Mouse (Mus musculus): ENCODE data around the gene Bsg.
A peak's percentile ranks its signal among the peaks of the same experiment; 100 is the strongest.
"Not testable (repeated sequence)": the region's sequence is repeated elsewhere in the genome, so short reads cannot be mapped to it uniquely, and the experiment has no call there.

Gene Bsg

GRCm38 (mm10) chr10:79682916-79683582 is 21.2 kb upstream of the Bsg start:
- DNase-seq = peak; percentile 69

DNA sequence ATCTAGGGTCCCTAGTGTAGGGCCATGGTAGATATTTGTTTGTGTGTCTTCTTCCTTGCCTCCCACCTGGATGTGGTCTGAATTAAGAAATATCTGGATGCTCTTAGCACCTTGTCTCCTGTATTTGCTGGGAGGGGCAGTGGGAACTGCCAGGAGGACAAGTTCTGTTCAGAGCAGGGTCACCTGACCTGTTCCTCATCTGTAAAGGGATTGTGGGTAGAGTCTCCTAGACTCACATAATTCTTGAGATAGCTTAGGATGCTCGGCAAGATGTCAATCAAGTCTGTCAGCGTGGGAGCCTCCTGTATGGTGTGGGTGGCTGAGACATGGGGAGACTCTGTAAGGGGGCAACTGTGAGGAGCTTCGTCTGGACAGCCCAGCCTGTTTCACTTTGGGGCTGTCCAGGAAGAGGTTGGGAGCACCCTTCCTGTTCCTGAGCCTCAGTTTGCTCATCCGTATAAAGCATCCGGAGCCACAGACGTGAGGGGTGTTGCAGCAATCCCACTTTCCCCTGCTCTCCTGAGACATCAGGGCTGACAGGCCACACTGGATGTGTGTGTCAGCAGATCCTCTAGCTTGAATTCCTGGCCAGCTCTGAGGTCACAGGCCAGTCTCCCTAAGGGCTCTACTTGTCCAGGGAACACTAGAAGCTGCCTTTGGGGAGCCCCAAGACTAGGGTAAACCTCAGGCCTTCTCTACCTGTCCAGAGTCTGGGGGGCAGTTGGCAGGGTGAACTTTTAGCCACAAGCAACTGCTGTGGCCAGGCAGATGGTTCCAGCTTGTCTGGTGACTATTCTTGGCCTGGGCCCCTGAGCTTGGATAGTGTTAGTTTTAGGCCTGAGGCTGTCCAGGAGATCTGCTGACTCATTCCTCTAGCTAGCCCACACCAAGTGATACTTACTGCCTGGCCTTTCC is 20.3 kb upstream of the Bsg start:
- no peak for DNase-seq

DNA sequence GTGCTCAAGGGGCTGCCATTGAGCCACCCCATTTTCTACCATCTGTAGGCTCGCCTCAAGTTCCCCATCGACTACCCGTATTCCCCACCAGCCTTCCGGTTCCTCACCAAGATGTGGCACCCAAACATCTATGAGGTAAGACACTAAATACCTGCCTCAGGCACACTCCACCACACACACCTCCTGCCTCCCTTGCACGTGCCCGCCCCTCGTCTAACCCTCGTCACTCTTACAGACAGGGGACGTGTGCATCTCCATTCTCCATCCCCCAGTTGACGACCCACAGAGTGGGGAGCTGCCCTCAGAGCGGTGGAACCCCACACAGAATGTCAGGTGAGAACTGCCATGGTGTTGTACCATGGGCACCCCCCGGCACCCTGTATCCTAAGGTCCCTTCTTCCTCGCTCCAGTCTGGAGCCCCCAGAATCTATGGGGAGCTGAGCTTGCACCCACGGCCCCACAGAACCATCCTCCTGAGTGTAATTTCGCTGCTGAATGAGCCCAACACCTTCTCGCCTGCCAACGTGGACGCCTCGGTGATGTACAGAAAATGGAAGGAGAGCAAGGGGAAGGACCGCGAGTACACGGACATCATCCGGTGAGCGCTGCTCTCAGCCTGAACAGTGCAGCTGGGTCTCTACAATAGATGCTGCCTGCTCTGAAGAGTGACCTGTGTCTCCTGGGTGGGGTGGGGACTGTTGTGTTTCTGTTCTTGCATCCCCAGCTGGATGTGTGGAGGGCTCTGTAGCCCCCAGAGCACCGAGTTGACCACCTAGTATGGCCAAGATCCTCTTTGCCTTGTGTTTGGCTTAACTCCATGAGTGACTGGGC is 19.3 kb upstream of the Bsg start:
- DNase-seq = no peak

DNA sequence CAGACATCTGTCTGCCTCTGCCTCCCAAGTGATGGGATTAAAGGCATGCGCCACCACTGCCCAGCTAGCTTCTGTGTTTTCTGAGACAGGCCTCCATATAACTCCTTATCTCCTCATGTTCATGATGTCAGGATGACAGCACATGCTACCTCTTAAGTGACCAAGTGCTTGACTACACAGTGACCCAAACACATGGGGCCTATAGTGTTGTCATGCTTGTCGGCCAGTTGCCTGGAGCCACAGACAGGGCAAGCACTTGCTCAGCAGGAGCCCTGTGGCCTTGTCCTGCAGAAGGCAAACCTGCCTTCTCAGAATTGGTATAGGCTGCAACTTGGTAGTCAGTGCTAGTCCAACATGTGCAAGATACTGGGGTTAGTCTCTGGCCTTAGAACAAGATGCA is 18.1 kb upstream of the Bsg start:
- DNase-seq = no peak

DNA sequence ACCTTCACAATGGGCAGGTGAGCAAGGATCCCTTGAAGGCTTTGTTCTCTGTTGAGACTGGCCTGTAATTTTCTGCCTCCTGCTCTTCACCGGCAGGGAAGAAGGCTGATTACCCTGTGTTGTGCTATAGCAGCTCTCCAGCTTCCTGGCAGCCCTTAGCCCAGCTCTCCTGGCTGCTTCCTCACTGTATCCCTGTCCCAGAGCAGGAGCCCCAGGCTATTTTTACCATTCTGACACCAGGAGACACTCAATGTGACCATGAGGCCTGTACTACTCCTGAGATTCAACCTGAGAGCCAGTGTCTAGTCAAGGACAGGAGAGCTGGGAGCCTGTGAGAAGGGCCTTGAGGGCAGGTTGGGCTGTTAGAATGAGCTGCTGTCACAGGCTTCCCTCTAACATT is 17.6 kb upstream of the Bsg start:
- DNase-seq = no peak

DNA sequence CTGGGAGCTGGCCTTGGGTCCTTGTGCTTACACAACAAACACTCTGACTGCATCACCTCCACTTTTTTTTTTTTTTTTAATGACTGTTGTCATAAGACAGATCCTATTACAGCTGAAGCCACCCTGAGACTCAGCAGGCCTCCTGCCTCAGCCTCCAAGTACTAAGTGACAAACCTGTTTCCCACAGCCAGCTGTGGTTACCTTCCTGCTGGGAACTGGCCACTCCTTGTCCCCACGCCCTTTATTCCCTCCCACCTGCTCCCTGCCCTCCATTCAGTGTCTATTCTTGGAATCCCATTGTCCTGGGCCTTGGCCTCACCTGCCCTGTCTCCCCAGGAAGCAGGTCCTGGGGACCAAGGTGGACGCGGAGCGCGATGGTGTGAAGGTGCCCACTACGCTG is 16.8 kb upstream of the Bsg start:
- DNase-seq = no peak

GRCm38 (mm10) chr10:79688720-79689119 is 15.6 kb upstream of the Bsg start, which contains the start of gene Gzmm:
Gene Gzmm (plus strand): TSS chr10:79689020.
- no peak for DNase-seq

DNA sequence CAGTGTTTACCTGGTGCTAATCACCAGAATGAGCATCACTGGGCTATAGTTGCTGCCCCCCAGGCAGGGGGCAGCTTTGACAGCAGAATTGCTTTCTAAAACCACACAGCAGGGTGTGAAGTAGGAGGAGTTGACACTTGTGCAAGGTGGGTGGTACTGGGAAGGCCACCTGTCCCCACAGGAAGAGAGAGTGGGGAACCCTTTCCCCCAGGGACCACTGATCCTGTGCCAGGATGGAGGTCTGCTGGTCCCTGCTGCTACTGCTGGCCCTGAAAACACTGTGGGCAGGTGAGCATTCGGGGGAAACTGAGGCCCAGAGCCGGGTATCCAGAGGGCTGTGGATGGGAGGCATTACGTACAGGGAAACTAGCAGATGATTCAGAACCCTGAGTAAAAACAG is 15.1 kb upstream of the Bsg start:
- no peak for DNase-seq

- DNase-seq = no peak
Measured at GRCm38 (mm10) chr10:79691986-79692548, 12.2 kb upstream of the Bsg start.

- no peak for DNase-seq
Measured at GRCm38 (mm10) chr10:79693580-79694378, 10.5 kb upstream of the Bsg start.

DNA sequence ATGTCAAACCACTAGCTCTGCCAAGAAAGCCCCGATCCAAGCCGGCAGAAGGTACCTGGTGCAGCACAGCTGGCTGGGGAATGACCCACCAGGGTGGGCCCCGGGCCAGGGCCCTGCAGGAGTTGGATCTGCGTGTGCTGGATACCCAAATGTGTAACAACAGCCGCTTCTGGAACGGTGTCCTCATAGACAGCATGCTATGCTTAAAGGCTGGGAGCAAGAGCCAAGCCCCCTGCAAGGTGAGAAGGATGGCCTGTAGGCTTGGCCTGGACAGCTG is 10.0 kb upstream of the Bsg start:
- no peak for DNase-seq

GRCm38 (mm10) chr10:79695231-79696128 is 8.8 kb upstream of the Bsg start:
- peak; percentile 71 for DNase-seq

- no peak for DNase-seq
Measured at GRCm38 (mm10) chr10:79696129-79696651, 8.1 kb upstream of the Bsg start.

DNA sequence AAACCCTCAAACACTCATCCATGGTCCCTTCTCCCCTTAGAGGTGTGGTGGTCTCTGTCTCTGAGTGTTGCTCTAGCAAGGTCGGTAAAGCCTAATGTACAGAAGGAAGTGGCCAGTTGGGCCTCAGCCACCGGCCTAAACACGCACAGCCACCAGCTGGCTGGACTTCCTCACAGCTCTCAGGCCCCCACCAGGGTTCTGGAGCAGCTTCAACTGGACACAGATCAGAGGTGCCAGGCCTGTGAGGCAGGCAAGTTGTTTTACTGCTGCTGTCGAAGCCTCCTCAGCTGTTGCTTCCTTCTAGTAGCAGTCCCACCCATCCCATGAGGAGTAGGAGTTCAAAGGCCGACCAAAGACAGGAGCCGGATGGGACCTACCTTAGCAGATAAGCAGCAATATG is 6.4 kb upstream of the Bsg start:
- no peak for DNase-seq

GRCm38 (mm10) chr10:79698459-79698858 is 5.8 kb upstream of the Bsg start:
- no peak for DNase-seq

GRCm38 (mm10) chr10:79700676-79701075 is 3.6 kb upstream of the Bsg start:
- DNase-seq = no peak

DNA sequence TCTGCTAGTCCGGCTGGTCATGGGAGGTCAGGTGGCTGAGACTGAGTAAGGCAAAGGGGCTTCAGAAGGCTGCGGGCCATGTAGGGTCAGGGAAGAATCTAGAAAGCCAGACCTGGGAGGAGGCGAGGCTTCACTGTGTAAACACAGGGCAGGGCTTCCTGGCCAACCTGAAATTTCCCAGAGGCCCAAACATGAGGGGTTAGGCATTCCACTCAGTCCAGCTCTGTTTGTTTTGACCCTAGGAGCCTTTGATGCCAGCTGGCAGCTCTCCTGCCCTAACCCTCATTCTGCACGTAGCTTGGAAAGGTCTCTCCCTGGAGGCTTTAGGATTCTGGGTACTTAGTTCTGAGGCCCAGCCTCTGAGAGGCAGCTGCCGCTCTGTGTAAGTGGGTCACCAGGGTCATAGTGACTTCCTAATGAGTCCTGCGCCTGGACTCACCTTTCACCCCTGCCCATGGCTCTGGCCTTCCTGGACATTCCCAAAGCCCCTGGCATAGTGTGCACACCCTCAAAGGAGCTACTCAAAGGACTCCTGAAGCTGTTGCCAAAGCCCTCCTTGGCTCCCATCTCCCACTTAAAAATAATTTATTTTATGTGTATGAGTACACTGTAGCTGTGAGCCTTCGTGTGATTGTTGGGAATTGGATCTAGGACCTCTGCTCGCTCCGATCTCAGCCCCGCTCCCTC is 2.7 kb upstream of the Bsg start:
- DNase-seq = no peak

DNA sequence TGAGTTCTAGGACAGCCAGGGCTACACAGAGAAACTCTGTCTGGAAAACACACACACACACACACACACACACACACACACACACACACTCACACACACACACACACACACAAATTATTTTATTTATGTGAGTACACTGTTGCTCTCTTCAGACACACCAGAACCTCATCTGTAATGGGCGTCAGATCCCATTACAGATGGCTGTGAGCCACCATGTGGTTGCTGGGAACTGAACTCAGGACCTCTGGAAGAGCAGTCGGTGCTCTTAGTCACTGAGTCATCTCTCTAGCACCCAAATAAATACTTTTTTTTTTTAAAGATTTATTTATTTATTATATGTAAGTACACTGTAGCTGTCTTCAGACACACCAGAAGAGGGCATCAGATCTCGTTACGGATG is 1.3 kb upstream of the Bsg start:
- not testable (repeated sequence) for DNase-seq

GRCm38 (mm10) chr10:79703541-79703940 is 750 bp upstream of the Bsg start:
- DNase-seq = no peak

GRCm38 (mm10) chr10:79704970-79705360 is 674 bp downstream of the Bsg start:
- no peak for DNase-seq

DNA sequence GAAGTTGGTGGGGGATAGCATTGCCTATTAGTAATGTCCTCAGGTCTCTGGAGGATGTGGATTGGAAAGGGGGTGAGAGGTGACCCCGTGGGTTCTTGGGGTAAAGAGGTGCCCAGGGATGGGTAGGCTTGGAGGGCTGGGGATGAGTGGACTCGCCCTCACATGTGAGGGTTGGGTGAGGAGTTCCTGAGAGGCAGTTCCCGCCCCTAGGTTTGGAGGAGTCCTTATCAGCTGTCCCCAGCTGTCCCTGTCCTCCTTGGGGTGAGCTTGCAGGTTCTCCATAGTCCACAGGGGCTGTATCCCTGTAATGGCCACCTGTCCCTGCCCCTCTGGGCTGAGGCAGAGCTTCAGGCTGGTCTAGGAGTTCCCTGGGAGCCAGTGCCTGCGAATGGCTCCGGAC is 1.7 kb downstream of the Bsg start:
- no peak for DNase-seq
